Mouse (Mus musculus) MEL (cell line): Measurements from ENCODE around the gene Mthfs.
"Not testable (repeated sequence)": the region's sequence is repeated elsewhere in the genome, so short reads cannot be mapped to it uniquely, and the experiment has no call there.

ENCODE experiments used
- CTCF ChIP-seq, 3 experiments: IDR thresholded peaks in 2 of 3; conservative IDR thresholded peaks in 1 of 3; 2 replicates each; pipeline ENCODE4 v1.5.1; 2011 to 2012; ENCODE audit warnings: low read length in 3 of 3, low read depth in 2 of 3, mild to moderate bottlenecking in 2 of 3, improper control_type of control experiment in 1 of 3, inconsistent platforms in 1 of 3, mixed read lengths in 1 of 3, moderate library complexity in 1 of 3; ENCODE audit not compliant: control insufficient read depth in 1 of 3, insufficient read depth in 1 of 3, poor library complexity in 1 of 3, severe bottlenecking in 1 of 3
- EP300 ChIP-seq, 2 experiments: IDR thresholded peaks; 2 replicates each; pipeline ENCODE4 v1.6.1; 2011; ENCODE audit warnings: improper control_type of control experiment in 2 of 2, low read length in 2 of 2, low read depth in 1 of 2, mild to moderate bottlenecking in 1 of 2
- MXI1 ChIP-seq: IDR thresholded peaks from 2 replicates; pipeline ENCODE4 v1.6.1; 2011; ENCODE audit warnings: mild to moderate bottlenecking, low read depth, low read length, improper control_type of control experiment
- POLR2A ChIP-seq, 2 experiments: IDR thresholded peaks; 2 replicates each; pipeline ENCODE4 v1.6.1; 2011 to 2012; ENCODE audit warnings: low read length in 2 of 2, mild to moderate bottlenecking in 2 of 2, control low read depth in 1 of 2, improper control_type of control experiment in 1 of 2, low read depth in 1 of 2, moderate library complexity in 1 of 2; ENCODE audit not compliant: control insufficient read depth in 1 of 2, insufficient read depth in 1 of 2, poor library complexity in 1 of 2
- POLR2AphosphoS5 ChIP-seq: IDR thresholded peaks from 2 replicates; pipeline ENCODE4 v1.6.1; 2012; ENCODE audit warnings: low read depth, borderline replicate concordance, mild to moderate bottlenecking, inconsistent platforms, low read length, moderate library complexity, mixed read lengths
- RCOR1 ChIP-seq: IDR thresholded peaks from 2 replicates; pipeline ENCODE4 v1.6.1; 2012; ENCODE audit warnings: low read depth, mild to moderate bottlenecking, inconsistent platforms, low read length, improper control_type of control experiment
- TAL1 ChIP-seq: IDR thresholded peaks from 2 replicates; pipeline ENCODE4 v1.6.1; 2012; ENCODE audit warnings: mild to moderate bottlenecking, inconsistent platforms, low read length, moderate library complexity, mixed read lengths

GRCm38 (mm10) chr9:89218174-89218573 is 7.7 kb downstream of the Mthfs start:
- TF ChIP-seq MXI1; POLR2A (IDR thresholded peaks at IDR 0.05; ENCODE audit: control insufficient read depth in 1 of 2, insufficient read depth in 1 of 2, low read depth in 1 of 2, low read length in 2 of 2, poor library complexity in 1 of 2); CTCF (IDR thresholded peaks at IDR 0.05 in 2 of 3, conservative IDR thresholded peaks at IDR 0.05 in 1 of 3; ENCODE audit: control insufficient read depth in 1 of 3, insufficient read depth in 1 of 3, low read depth in 2 of 3, low read length in 3 of 3, poor library complexity in 1 of 3, severe bottlenecking in 1 of 3); RCOR1; TAL1; POLR2AphosphoS5; EP300 (IDR thresholded peaks at IDR 0.05; ENCODE audit: low read depth in 1 of 2, low read length in 2 of 2): not testable (repeated sequence)
